Mouse (Mus musculus): ENCODE data around the gene Bcdin3d. TPM values are rescaled to one million over a fixed set of nuclear protein-coding genes. Genes with fewer than 3 reads are reported as not detected.

Bcdin3d gene
- 13.2 and 15.6 TPM in 2 replicates for polyA plus RNA-seq (2015; fragmentation: Nextera tagmentation; extraction: Ambion mirVana)

DNA sequence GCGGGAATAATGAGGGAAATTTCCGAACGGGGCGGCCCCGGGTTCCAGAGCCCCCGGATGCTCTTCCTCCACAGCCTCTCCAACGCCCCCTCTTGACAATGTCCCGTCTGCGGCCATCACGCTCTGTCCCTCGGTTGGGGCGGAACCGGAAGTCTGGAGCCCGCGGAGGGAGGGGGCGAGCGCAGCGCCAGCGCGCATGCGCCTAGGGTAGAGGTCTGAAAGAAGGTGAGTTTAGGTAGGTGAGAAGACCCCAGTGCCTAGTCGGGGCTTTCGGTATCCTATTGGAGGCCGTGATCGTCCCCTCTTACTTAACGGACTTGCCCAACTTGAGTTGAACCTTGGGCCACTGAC lies at the start of gene Bcdin3d:
Bcdin3d (minus strand) TSS at position 155 of the 351 bp plus-strand sequence.
- Histone ChIP-seq H3K27me3 (replicated peaks) (no peaks in the 10 kb centered on the region), H3K36me3 (no peaks in the 10 kb centered on the region), H3K9me3 (no peaks in the 10 kb centered on the region), H3K27ac (peak within 1 kb of the TSS; percentile 93), H3K4me3 (replicated peaks) (peak within 1 kb of the TSS; percentile 81), H3K9ac (peak within 1 kb of the TSS; percentile 77), H3K4me2 (replicated peaks) (peak within 1 kb of the TSS; percentile 78), H3K4me1 (replicated peaks) (peaks cover 9% of the 10 kb centered on the region; the same call in 1 of the 2 replicates)
- under 1% methylated on average over 26 of the region's 26 CpGs for WGBS
- ATAC-seq = peak; percentile 92

DNA sequence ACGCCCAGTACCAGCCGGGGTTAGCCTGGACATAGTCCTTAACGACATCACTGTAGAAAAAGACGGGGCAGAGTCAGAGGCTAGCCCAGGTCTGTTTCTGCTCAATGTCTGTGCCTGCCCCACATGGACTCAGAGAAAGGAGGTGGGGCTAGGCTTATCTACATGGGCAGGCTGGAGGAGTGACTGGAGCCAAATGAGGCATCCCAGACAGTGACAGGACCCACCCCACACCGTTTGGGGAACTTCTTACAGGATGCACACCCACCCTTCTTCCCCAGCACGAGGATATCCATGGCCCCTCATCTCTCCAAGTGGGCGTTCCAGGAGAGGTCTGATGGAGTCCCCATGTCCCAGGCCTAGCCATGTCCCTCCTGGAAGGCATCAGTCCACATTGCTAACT lies 45.8 kb upstream of the Bcdin3d start:
- H3K9ac ChIP-seq = no peak overlapping the region
- no peaks in the 10 kb centered on the region for H3K4me1 ChIP-seq (replicated peaks)
- H3K4me3 ChIP-seq (replicated peaks) = no peak overlapping the region
- H3K27ac ChIP-seq = no peak overlapping the region
- H3K36me3 ChIP-seq = no peaks in the 10 kb centered on the region
- no peak overlapping the region for H3K4me2 ChIP-seq (replicated peaks)
- no peaks in the 10 kb centered on the region for H3K9me3 ChIP-seq
- no peak for ATAC-seq
- WGBS = 64% methylated on average over 7 of the region's 7 CpGs
- no peaks in the 10 kb centered on the region; the same call in 1 of the 2 replicates for H3K27me3 ChIP-seq (replicated peaks)

DNA sequence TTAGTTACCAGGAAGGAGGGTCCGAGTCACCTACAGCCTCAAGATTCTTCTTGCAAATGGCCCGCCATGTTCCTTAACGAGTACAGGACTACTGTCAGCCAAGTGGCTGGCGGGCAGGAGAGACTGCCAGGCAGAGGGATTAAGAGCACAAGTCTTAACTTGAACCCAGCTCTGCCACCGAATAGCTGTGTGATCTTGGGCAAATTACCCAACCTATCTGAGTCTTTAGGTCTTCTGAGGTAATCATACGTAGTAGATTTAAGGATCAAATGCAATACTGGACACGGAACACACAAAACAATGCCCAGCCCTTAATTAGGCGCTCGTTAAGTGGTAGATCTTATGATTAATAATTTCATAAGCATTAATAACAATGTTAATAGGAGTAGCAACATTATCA lies 45.1 kb upstream of the Bcdin3d start:
- ATAC-seq = no peak
- Histone ChIP-seq H3K4me3 (replicated peaks) (no peak overlapping the region), H3K4me1 (replicated peaks) (no peaks in the 10 kb centered on the region), H3K4me2 (replicated peaks) (no peak overlapping the region), H3K9me3 (no peaks in the 10 kb centered on the region), H3K27me3 (replicated peaks) (no peaks in the 10 kb centered on the region; the same call in 1 of the 2 replicates), H3K36me3 (no peaks in the 10 kb centered on the region), H3K9ac (no peak overlapping the region), H3K27ac (no peak overlapping the region)
- WGBS = 90% methylated on average over 9 of the region's 9 CpGs

DNA sequence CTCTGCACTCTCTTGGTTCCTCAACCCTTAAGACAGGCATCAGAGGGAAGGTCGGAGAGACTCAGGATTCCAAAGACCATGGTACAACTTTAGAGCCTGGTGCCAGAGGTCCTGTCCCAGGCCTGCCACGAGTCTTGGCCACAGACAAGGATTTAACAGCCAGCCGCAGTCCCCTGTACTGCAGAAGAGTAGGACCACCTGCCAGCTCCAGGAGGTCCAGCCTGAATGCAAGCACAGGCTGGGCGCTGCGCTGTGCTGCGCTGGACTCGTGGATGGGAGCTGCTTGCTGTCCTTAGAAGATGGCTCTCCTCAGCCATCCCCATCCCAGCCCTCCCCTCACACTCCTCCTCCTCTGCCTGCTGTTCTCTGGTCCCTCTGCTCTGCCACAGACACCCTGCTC lies 43.2 kb upstream of the Bcdin3d start:
- ATAC-seq = no peak
- H3K9ac ChIP-seq = no peak overlapping the region
- WGBS = 61% methylated on average over 7 of the region's 7 CpGs
- H3K36me3 ChIP-seq = no peaks in the 10 kb centered on the region
- H3K4me3 ChIP-seq (replicated peaks) = no peak overlapping the region
- H3K9me3 ChIP-seq = no peaks in the 10 kb centered on the region
- no peak overlapping the region for H3K4me2 ChIP-seq (replicated peaks)
- H3K27ac ChIP-seq = no peak overlapping the region
- H3K27me3 ChIP-seq (replicated peaks) = no peaks in the 10 kb centered on the region; the same call in 1 of the 2 replicates
- no peaks in the 10 kb centered on the region for H3K4me1 ChIP-seq (replicated peaks)

DNA sequence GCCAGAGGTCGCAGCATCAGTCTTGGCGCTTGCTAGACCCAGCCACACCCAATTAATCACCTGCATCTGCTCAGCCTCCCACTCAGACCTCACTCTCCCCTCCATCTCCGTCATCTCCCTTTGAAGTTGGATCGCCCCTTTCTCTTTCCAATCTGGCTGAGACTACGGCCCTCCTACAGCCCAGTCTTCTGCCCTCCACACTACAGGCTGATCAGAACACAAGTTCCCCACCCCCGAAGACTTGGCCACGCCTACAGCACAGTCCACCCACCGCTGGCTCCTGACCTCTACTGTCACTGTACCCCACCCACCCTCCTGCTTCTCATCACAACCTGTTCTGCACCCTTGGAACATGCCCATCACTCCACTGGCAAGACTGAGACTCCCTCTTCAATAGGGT lies 42.2 kb upstream of the Bcdin3d start:
- Histone ChIP-seq H3K4me2 (replicated peaks) (no peak overlapping the region), H3K4me3 (replicated peaks) (no peak overlapping the region), H3K9me3 (no peaks in the 10 kb centered on the region), H3K36me3 (no peaks in the 10 kb centered on the region), H3K27ac (no peak overlapping the region), H3K9ac (no peak overlapping the region), H3K27me3 (replicated peaks) (no peaks in the 10 kb centered on the region), H3K4me1 (replicated peaks) (no peaks in the 10 kb centered on the region)
- WGBS = 46% methylated on average over 8 of the region's 8 CpGs
- ATAC-seq = no peak

DNA sequence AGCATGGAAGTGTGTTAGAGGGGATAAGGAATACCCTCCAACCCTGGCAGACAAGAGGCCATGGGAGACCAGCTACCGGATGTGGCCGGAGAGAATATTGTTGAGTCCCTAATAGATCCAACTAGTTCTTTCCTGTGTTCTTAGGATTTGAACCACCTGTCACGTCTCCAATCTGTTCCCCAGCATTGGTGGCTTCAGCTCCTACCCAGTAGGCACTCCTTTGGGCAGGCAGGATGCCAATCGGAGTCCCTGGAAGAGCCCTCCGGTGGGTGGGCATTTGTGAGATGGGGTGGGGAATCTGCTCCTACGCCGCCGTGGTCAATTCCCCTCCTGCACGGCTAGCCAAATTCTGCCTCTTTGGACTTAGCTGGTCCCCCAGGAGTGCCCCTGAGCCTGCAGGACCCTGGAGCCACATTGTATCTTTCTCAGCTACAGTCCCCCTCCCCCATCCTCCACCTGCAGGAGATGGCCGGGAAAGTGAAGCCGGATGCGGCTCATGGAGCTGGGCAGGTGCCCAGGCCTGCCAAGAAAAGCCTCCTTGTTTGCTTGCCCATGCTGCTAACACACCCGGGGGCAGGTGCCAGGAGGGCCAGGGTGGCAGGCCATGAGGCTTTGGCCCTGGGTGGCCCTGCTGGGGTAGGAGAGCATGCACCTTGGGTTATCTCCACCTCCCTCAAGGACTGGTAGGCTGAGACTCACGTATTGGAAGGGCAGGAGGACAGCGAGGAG lies 37.4 kb upstream of the Bcdin3d start:
- 81% methylated on average over 15 of the region's 15 CpGs for WGBS
- ATAC-seq = no peak
- no peaks in the 10 kb centered on the region for H3K9me3 ChIP-seq
- no peaks in the 10 kb centered on the region for H3K4me1 ChIP-seq (replicated peaks)
- H3K4me3 ChIP-seq (replicated peaks) = no peak overlapping the region
- H3K9ac ChIP-seq = no peak overlapping the region
- H3K27me3 ChIP-seq (replicated peaks) = no peaks in the 10 kb centered on the region
- no peak overlapping the region for H3K27ac ChIP-seq
- H3K4me2 ChIP-seq (replicated peaks) = no peak overlapping the region
- H3K36me3 ChIP-seq = no peaks in the 10 kb centered on the region

DNA sequence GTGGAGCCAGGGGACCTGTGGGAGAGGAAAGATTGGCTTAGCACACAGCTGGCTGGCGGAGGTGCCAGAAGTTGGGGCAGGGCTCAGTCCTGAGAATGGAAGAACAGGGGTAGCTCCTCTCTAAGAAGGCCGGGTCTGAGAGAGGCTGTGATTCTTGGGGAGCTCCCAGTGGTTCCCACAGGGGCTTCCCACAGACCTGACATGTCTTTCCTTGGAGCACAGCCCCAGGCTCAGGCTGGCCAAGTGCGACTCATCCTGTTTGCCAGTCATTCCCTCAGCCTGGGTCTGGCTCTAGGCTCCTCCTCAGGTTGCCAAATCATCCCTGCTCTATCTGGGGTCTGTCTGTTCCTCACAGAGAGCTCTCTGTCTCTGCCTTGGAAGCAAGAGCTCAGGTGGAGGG lies 36.1 kb upstream of the Bcdin3d start:
- Histone ChIP-seq H3K4me3 (replicated peaks) (no peak overlapping the region), H3K4me1 (replicated peaks) (0 out of 2 replicates have a peak, but pooled peaks cover 4% of the 10 kb centered on the region), H3K27me3 (replicated peaks) (no peaks in the 10 kb centered on the region), H3K9ac (no peak overlapping the region), H3K27ac (no peak overlapping the region), H3K4me2 (replicated peaks) (no peak overlapping the region), H3K36me3 (no peaks in the 10 kb centered on the region), H3K9me3 (no peaks in the 10 kb centered on the region)
- 70% methylated on average over 3 of the region's 3 CpGs for WGBS
- no peak for ATAC-seq

DNA sequence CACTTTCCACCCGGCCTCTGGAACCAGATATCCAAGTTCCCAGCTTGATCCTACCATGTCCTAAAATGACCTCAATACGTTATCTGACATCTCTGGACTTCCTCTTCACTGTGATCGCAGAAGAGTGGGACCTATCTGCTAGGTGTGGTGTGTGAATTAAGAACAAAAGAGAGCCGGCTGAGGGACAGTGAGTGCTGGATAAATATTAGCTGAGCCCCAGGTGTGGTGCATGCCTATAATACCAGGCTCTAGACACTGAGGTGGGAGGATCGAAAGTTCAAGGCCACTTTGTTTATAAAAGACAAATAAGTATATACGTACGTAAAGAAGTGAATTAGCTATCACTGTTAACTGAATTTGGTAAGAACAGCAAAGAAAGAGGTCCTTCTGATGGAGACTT lies 35.3 kb upstream of the Bcdin3d start:
- H3K9ac ChIP-seq = no peak overlapping the region
- WGBS = 40% methylated on average over 7 of the region's 7 CpGs
- no peak for ATAC-seq
- H3K27ac ChIP-seq = no peak overlapping the region
- no peaks in the 10 kb centered on the region for H3K36me3 ChIP-seq
- no peak overlapping the region for H3K4me2 ChIP-seq (replicated peaks)
- H3K4me1 ChIP-seq (replicated peaks) = 0 out of 2 replicates have a peak, but pooled peaks cover 9% of the 10 kb centered on the region
- H3K4me3 ChIP-seq (replicated peaks) = no peak overlapping the region
- H3K27me3 ChIP-seq (replicated peaks) = no peaks in the 10 kb centered on the region
- H3K9me3 ChIP-seq = no peaks in the 10 kb centered on the region

DNA sequence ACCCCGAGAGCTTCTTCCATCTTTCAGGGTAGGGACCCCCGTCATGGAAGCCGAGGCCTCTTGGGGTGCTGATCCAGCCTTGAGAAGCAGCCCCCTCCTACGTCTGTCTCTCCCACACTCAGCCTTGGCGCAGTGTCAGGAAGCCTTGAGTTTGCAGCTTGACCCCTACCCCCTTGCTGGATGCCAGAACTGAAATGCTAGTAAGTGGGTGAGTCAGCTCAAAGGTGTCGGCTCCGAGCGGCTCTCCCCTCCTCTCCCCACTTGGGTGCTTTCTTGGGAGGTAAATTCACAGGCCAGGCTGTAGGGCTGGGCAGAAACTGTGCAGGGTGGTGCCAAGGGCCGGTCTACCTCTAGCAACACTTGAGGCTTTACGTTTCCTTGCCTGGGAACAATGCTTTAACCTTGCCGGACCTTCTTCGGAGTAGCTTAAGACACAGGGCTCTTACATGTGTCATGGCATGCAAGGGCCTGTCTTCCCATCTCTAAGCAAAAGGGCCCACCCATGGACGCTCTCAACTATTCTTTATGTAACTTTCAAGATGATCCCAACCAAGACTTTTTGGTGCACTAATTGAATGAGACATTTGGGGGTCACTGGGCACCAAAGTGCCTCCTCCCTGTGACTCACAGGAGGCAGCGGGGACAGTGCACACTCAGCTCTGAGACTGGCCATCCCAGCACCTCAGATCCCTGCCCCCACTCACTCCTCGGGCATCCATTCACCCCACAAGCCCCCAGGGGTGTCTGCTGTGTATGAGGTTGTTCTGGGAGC lies 31.0 kb upstream of the Bcdin3d start:
- Histone ChIP-seq H3K4me2 (replicated peaks) (no peak overlapping the region), H3K27ac (no peak overlapping the region), H3K4me1 (replicated peaks) (peaks cover 24% of the 10 kb centered on the region; the same call in 1 of the 2 replicates), H3K27me3 (replicated peaks) (no peaks in the 10 kb centered on the region), H3K9me3 (no peaks in the 10 kb centered on the region), H3K36me3 (no peaks in the 10 kb centered on the region), H3K4me3 (replicated peaks) (no peak overlapping the region), H3K9ac (no peak overlapping the region)
- ATAC-seq = no peak
- WGBS = 66% methylated on average over 15 of the region's 15 CpGs

DNA sequence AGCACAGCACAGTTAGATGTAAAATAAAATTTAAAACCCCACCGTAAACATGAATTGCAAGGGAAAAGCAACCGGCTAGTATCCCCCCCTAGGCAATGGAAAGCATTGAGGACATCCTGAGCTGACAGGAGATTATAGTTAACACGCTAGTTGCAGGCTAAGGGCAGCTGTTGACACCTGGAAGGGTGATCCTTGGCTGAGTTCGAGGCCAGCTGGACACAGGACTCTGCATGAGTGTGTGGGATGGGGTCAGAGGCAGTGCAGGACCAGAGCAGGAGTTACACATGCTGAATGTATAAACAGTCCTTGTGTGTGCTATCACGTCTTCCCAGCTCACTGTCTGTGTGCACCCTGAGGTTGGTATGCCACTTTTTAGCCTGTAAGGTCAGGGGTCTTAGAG lies 28.7 kb upstream of the Bcdin3d start:
- Histone ChIP-seq H3K9me3 (no peaks in the 10 kb centered on the region), H3K4me1 (replicated peaks) (peaks cover 30% of the 10 kb centered on the region; the same call in 1 of the 2 replicates), H3K27me3 (replicated peaks) (no peaks in the 10 kb centered on the region; the same call in 1 of the 2 replicates), H3K36me3 (no peaks in the 10 kb centered on the region), H3K4me3 (replicated peaks) (no peak overlapping the region), H3K4me2 (replicated peaks) (no peak overlapping the region), H3K9ac (no peak overlapping the region), H3K27ac (no peak overlapping the region)
- 58% methylated on average over 5 of the region's 5 CpGs for WGBS
- ATAC-seq = no peak

DNA sequence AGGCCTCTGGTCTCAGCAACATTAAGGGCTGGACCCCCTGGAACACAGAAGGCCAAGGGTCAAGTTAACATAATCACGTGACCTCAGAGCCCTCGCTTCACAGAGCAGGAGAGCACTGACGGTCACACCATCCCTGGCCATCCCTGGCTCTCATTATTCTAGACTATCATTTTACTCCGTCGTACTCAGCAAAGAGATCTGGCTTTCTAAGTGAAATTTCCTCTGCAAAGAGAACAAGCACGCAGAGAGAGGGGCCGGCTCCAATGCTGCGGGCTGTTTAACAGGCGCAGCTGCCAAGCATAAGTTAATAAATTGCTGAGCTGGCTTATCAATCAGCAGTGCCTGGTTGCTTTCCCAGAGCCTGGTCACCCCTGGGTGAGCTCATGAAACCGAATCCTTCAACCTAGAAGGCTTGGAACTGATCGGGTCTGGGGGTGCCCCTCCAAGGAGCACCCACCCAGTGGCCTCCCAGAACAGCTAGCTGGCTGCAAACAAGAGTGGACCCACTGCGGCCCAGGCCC lies 27.8 kb upstream of the Bcdin3d start:
- no peaks in the 10 kb centered on the region; the same call in 1 of the 2 replicates for H3K27me3 ChIP-seq (replicated peaks)
- H3K4me1 ChIP-seq (replicated peaks) = peaks cover 35% of the 10 kb centered on the region
- H3K4me3 ChIP-seq (replicated peaks) = no peak overlapping the region
- 0 out of 2 replicates have a peak overlapping the region, but pooled peaks have one; percentile 4 for H3K4me2 ChIP-seq (replicated peaks)
- no peaks in the 10 kb centered on the region for H3K36me3 ChIP-seq
- H3K27ac ChIP-seq = peak overlapping the region; percentile 72; the same call in 1 of the 2 replicates
- H3K9me3 ChIP-seq = no peaks in the 10 kb centered on the region
- no peak overlapping the region; the same call in 1 of the 2 replicates for H3K9ac ChIP-seq
- peak; percentile 42 for ATAC-seq
- 33% methylated on average over 12 of the region's 12 CpGs for WGBS
